Mouse (Mus musculus) heart, postnatal 0 days (tissue): Measurements from ENCODE around the gene AC153137.1.

Experiments used
- CTCF ChIP-seq: IDR thresholded peaks from 2 replicates; pipeline ENCODE4 v1.5.1; 2016; ENCODE audit warnings: antibody characterized with exemption, control low read depth, low read depth
- EP300 ChIP-seq: IDR thresholded peaks from 2 replicates; pipeline ENCODE4 v1.6.1; 2016; ENCODE audit warnings: antibody characterized with exemption, low read depth

GRCm38 (mm10) chr1:30940571-30940970 is 37.2 kb downstream of the AC153137.1 start:
- TF ChIP-seq CTCF = no peak
- TF ChIP-seq EP300 = no peak
